Mouse (Mus musculus): ENCODE data around the gene Ctsd. TPM values are rescaled to one million over a fixed set of nuclear protein-coding genes. Genes with fewer than 3 reads are reported as not detected.

The Ctsd gene
- total RNA-seq, 2 experiments from 2014 or later = 174 TPM

DNA sequence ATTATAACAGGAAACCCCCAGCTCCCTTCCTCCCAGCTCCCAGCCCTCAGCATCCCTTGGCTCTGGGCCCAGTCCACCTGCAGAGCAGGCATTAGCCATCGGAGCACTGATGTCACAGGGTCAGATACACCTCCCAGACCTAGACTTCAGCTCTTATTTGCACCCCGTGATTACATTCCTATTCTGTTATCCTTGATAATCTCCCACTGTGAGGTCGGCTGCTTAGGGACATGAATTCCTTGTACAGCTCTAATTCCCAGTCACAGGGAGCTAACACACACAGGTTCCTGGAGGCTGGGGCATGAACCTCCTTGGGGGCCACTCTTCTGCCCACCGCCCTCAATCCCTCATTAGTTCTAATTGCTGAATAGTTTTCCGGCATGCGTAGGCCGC lies 12.9 kb upstream of the Ctsd start:
- ATAC-seq (replicated peaks; ENCODE audit: low FRiP score, low TSS enrichment, poor library complexity, severe bottlenecking) = no peak

- no peak for ATAC-seq (replicated peaks; ENCODE audit: low FRiP score, low TSS enrichment, poor library complexity, severe bottlenecking)
These were observed 12.4 kb upstream of the Ctsd start for GRCm38 (mm10) chr7:142400112-142400749.

DNA sequence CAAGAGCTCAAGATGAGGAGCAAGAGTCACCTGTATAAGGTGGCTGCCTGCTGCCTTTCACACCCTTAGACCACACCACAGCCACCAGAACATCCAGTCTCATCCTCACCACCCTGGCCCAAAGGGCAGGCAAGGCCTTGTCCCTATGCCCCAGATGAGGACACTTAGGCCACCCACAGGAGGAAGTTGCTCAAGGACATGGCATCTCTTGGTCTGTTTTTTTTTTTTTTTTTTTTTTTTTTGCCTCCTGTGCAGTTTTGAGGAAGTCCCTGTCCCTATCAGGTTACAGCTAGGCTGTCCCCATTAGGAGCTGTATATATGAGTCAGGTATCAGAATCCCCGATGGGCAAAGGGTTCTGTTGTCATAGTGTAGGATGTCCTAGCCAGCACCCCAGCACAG lies 11.4 kb upstream of the Ctsd start:
- no peak for ATAC-seq (replicated peaks; ENCODE audit: low FRiP score, low TSS enrichment, poor library complexity, severe bottlenecking)

GRCm38 (mm10) chr7:142398052-142398451 lies 10.2 kb upstream of the Ctsd start:
- ATAC-seq (replicated peaks; ENCODE audit: low FRiP score, low TSS enrichment, poor library complexity, severe bottlenecking) = no peak

- no peak for ATAC-seq (replicated peaks; ENCODE audit: low FRiP score, low TSS enrichment, poor library complexity, severe bottlenecking)
These were observed 8.8 kb upstream of the Ctsd start for GRCm38 (mm10) chr7:142396611-142397010.

DNA sequence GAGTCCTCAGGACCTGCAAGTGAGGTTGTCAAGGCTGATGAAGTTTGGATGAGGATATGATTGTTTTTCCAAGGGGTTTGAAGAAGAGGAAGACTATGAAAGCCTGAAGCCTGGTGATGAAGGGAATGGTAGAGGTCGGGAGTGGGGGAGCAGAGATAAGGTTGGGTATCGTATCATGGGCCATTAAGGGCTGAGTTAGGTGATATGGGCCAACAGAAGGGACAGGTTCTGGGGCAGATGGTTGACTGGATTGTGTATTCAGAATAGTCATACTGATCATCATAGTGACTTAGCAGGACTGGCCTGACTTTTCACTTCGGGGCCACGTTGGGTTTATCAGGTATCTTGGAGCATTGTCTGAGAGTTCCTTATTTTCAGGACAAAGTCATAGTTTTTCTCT lies 7.6 kb upstream of the Ctsd start:
- ATAC-seq (replicated peaks; ENCODE audit: low FRiP score, low TSS enrichment, poor library complexity, severe bottlenecking) = peak; percentile 45

DNA sequence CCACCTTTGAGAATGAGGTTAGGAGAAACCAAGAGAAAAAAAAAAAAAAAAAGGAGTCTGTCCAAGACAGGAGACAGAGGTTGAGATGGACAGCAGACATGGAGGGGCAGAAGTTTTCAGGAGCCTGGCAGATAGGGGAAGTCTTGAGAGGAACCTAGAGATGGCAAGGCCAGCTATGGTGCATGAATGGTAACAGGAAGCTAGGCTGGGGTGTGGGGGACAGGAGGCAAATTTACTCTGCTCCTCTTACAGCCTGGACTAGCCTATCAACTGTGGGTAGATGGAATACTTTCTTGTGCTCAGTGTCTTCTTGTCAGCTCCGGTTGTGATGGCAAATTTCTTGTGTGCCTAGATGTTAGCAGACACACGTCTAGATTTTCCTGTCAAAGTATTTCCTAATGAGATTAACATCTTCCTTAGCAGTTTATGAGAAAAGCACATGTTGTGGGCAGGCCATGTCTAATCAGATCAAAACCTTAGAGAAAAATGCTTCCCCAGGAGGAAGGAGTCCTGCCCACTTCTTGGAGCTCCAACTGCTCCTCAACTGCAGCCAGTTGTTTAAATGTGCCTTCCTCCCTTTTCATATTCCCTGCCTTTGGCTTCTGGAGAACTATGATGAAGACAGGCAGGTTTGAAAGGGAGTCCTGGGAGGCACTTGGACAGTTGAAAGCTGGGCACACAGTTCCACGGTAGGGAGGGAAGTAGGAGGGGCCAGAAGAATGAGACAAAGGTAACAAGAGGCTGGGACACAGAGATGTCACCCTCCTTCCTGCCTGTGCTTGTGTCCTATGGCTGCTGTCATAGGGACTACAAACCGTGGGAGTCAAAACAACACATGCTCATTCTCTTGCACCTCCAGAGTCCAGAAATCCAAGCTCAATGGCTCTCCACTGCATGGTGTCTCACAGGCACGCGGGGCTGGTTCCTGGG lies 6.7 kb upstream of the Ctsd start:
- ATAC-seq (replicated peaks; ENCODE audit: low FRiP score, low TSS enrichment, poor library complexity, severe bottlenecking) = no peak

- ATAC-seq (replicated peaks; ENCODE audit: low FRiP score, low TSS enrichment, poor library complexity, severe bottlenecking) = peak; percentile 49; the same call in 1 of the 2 replicates
These were observed 5.4 kb upstream of the Ctsd start for GRCm38 (mm10) chr7:142393191-142393590.

DNA sequence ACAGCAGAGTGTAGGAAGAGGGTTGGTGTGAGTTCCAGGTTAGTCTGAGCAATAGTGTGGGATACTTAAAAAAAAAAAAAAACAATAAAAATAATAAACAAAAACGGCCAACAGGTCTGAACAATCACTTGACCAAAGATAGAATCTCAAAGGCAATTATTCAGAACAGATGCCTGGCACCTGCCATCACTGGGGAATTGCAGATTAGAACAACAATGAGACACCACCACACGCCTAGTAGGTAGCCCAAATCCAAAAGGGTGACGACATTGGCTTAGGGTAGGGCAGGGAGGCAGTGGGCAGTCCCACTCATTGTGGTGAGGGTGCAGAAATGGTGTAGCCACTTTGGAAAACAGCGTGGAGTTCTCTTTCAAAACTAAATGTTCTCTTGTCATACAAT lies 3.8 kb upstream of the Ctsd start:
- ATAC-seq (replicated peaks; ENCODE audit: low FRiP score, low TSS enrichment, poor library complexity, severe bottlenecking) = no peak

GRCm38 (mm10) chr7:142391108-142391507 lies 3.3 kb upstream of the Ctsd start:
- no peak for ATAC-seq (replicated peaks; ENCODE audit: low FRiP score, low TSS enrichment, poor library complexity, severe bottlenecking)

GRCm38 (mm10) chr7:142389961-142390650 lies 2.3 kb upstream of the Ctsd start:
- ATAC-seq (replicated peaks; ENCODE audit: low FRiP score, low TSS enrichment, poor library complexity, severe bottlenecking) = no peak

DNA sequence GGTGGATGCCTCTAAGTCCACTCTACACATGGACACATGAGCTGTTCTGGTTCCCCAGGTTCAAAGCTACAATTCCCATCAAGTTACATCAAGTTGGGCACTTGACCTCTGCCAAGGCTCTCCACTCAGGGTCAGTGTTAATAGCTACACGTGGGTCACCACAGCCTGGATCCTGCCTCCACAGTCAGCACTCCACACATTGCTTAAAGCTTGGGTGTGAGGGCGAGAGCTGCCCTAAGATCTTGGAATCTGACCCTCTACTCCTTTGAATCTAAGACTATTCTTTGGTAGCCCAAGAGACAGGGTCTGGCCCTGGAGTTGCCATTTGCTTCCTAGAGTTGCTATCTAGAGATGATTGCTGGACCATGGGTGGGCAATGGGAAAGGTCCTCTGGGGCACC lies 902 bp upstream of the Ctsd start:
- ATAC-seq (replicated peaks; ENCODE audit: low FRiP score, low TSS enrichment, poor library complexity, severe bottlenecking) = no peak

DNA sequence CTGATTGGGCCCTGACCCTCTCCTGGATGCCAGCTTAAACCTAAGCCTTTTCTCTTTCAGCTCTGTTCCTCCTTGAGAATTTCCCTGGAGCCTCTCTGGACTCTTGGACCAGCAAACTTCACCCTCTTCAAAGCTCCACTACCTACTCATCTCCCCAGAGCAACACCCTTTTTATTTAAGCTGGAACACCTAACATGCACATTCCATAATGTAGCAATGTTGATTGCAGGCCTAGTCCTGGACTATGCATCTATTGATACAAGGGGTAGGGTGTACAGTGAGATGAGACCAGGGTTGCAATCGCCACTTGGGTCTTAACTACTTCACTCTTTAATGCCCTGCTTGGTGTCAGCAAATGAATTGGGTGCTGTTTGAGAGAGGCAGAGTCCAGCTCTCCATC lies 360 bp upstream of the Ctsd start:
- ATAC-seq (replicated peaks; ENCODE audit: low FRiP score, low TSS enrichment, poor library complexity, severe bottlenecking) = 0 out of 2 replicates have a peak, but pooled peaks have one; percentile 1

- peak; percentile 42 for ATAC-seq (replicated peaks; ENCODE audit: low FRiP score, low TSS enrichment, poor library complexity, severe bottlenecking)
These were observed 1.1 kb downstream of the Ctsd start for GRCm38 (mm10) chr7:142386621-142387201.

GRCm38 (mm10) chr7:142385742-142386403 lies 2.0 kb downstream of the Ctsd start:
- no peak for ATAC-seq (replicated peaks; ENCODE audit: low FRiP score, low TSS enrichment, poor library complexity, severe bottlenecking)

- no peak for ATAC-seq (replicated peaks; ENCODE audit: low FRiP score, low TSS enrichment, poor library complexity, severe bottlenecking)
These were observed 3.5 kb downstream of the Ctsd start for GRCm38 (mm10) chr7:142384306-142384705.

DNA sequence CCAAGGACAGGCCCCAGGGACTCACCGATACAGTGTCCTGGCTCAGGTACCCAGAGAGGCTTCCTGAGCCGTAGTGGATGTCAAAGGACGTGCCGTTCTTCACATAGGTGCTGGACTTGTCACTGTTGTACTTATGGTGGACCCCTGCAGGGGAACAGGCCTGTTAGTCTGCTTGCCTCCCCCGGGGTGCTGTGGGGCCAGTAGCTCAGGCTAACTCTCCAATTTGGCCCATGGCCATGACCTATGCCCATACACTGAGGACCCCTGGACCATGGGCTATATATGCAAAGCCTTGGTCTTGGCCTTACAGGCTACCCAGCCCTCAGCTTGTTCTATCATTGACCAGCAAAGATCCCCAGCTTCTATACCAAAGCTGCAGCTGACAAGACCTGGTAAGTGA lies 5.3 kb downstream of the Ctsd start, which contains the start of gene Gm49369:
Gene Gm49369 (minus strand): TSS at position 101 of the 400 bp plus-strand sequence.
- ATAC-seq (replicated peaks; ENCODE audit: low FRiP score, low TSS enrichment, poor library complexity, severe bottlenecking) = no peak

DNA sequence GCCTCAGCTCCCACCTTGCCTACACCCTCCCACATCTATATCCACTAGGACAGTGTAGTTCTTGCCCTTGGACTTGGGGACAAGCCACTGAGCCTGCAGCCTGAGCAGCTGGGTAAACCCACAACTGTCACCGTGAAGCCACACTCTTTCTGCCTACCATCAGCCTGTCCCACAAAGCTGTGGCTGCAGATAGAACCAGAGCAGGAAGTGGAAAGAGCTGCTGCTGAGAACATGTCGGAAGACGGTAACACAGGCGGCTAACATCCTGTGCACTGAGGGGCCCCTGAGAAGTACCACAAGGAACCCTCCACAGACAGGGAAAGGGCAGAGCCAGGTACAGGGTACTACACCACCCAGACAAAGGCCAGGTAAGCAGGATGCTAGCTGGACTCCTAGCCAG lies 6.7 kb downstream of the Ctsd start:
- 0 out of 2 replicates have a peak, but pooled peaks have one; percentile 0 for ATAC-seq (replicated peaks; ENCODE audit: low FRiP score, low TSS enrichment, poor library complexity, severe bottlenecking)

- no peak for ATAC-seq (replicated peaks; ENCODE audit: low FRiP score, low TSS enrichment, poor library complexity, severe bottlenecking)
These were observed 8.7 kb downstream of the Ctsd start for GRCm38 (mm10) chr7:142379186-142379585.

Measured in megakaryocyte-erythroid progenitor cell, adult 5-6 weeks (primary cell).